Mouse (Mus musculus) WW6 (cell line): ENCODE results near the gene Zbtb34.
A peak's percentile ranks its signal among the peaks of the same experiment; 100 is the strongest.

ENCODE experiments used
- DNase-seq: peaks from one replicate; pipeline ENCODE4 v3.0.0-alpha.2; 2013; ENCODE audit warnings: low read depth, low spot score

Gene Zbtb34

GRCm38 (mm10) chr2:33430771-33431699 is at the start of gene Zbtb34:
Gene Zbtb34 (minus strand): TSS chr2:33431324.
- DNase-seq: no peak

GRCm38 (mm10) chr2:33477961-33478755 is 47.0 kb upstream of the Zbtb34 start:
- no peak for DNase-seq

DNA sequence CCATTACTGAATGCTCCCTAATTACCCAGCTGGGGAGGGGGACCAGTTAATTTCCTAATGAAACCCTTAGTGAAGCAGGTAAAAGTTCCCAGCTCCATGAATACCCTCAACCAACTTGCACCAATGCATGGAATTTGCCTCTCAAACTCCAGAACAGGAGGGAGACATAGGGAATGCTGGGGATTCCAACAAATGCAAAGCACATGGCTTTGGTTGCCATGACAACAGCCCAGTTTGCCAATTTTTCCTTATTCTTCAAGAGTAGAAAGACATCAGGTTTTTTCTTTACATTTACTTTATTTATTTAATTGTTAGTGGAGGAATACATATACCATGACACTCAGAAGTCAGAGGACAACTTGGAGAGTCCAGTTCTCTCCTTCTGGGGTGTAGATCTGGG is 44.8 kb upstream of the Zbtb34 start:
- DNase-seq: no peak

- DNase-seq: peak; percentile 85
Measured at GRCm38 (mm10) chr2:33468466-33469097, 37.5 kb upstream of the Zbtb34 start, which contains the start of gene Zbtb43. Gene Zbtb43 (minus strand): TSS chr2:33468559.

DNA sequence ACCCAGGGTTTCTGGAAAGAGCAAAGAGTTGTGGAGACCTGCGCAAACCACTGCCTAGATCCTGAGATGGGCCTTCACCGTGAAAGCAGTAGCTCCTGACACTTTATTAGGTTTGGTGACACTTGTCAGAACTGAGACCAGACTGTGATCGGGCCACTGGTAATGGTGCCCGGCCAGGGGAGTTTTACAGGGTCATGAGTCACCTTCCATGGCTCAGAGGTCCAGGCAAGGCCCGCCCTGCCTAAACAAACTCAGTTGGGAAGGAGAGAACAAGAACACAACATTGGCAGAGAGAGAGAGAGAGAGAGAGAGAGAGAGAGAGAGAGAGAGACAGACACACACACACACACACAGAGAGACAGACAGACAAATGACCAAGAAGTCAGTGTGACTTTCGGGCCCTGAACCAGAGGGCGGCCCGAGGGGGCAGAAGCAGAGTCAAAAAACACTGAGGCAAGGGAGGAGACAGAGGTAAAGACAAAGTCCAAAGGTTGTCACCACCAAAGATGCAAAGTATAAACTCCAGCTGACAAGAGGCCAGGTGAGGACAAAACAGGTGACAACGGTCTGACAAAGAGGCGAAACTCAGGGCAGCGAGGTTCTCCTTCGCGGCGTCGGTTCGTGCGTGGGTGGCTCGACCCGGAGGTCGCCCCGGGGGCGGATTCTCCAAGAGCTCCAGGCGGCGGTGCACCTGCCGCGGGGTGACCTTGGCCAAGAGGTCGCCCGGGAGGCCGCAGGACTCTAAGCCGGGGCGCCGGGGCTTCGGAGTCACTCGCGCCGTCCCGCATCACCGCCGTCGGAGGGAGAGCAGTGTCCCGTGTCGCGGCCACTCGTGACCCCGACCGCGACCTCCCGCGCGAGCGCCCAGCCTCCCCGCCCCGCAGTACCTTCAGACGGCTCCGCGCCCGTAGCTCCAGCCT is 36.7 kb upstream of the Zbtb34 start:
- DNase-seq: no peak

GRCm38 (mm10) chr2:33465966-33466365 is 34.8 kb upstream of the Zbtb34 start:
- no peak for DNase-seq

DNA sequence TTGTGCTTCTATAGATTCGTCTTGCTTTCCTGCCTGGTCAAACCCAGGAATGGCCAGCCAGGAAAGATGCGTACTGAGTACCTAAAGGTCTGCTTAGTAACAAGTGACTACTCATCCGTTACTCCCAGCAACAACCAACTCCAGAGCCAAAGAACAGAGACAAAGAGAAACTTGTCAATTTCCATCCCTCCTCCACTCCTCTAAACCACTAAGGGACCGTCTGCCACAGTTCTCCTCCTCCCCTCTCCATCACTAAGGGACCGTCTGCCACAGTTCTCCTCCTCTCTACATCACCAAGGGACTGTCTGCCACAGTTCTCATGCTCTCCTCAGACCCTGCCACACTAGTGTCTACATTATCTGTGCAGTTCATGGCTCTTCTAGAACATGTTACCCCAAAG is 34.1 kb upstream of the Zbtb34 start:
- no peak for DNase-seq

DNA sequence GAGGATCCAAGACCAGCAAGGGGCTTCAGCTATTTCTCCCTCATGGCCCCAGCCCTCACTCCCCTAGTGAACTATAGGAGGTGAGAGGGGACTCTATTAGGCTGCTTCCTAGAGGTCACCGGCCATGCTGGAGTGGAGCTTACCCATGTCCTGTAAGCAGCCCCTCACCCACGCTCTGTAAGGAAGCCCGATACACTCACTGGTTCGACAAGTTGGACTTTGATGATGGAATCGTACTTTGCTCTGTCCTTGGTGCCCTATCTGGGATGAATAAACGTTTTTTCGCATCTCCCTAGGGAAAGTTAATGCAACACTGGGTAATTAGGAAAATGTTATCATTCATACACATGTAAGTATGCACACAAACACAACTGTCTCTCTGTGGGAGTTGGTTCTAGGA is 30.9 kb upstream of the Zbtb34 start:
- DNase-seq: no peak

DNA sequence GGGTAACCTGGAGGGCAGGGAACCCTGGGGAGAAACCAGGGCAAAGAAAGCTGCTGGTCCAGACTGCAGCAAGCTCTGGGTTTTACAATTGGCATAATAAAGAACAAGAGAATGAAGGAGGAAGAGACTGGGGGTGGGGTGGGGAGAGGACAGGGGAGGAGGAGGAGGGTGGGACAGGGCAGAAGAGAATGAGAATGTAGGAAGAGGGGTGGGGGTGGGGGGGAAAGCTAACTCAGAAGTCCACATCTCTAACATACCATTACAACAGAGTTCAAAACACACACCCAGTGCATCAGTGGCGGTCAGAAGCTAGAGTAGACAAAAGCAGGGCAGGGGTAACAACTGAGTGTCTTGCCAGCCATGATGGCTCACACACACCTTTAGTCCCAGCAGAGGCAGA is 29.9 kb upstream of the Zbtb34 start:
- DNase-seq: no peak

DNA sequence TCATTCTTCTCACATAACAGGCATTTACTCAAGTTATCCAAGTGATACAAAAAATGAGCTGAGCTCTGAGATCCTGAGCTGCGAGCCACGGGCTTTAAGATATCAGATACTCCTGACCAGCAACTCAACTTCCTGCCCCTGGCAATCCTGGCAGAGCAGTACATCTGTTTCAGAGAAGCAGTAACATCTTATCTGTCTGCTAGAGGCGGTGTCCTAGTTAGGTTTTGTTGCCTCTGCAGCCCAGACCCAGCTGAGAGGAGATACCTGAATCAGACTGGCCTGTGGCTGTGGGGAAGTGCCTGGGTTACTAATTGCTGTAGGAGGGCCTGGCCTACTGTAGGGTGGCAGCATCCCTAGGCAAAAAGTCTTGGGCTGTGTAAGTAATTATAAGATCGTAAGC is 28.5 kb upstream of the Zbtb34 start:
- DNase-seq: no peak

GRCm38 (mm10) chr2:33456696-33457095 is 25.6 kb upstream of the Zbtb34 start:
- no peak for DNase-seq

- DNase-seq: no peak
Measured at GRCm38 (mm10) chr2:33456242-33456641, 25.1 kb upstream of the Zbtb34 start.

DNA sequence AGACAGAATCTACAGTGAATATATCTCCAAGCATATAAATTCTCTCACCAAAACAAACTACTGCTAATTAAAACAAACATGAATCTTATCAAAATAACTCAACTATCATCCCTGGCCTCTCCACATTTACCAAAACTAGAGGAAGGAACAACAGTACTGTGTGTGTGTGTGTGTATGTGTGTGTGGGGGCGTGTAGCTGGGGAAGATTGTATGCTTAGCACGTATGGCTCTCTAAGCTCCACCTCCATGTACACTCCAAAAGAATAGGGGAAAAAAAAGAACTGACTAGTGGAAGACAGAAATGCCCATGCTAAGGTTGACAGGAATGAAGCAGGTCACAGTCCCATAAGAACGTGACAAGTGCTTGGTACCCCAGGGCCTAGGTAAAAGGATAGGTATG is 24.2 kb upstream of the Zbtb34 start:
- DNase-seq: no peak

DNA sequence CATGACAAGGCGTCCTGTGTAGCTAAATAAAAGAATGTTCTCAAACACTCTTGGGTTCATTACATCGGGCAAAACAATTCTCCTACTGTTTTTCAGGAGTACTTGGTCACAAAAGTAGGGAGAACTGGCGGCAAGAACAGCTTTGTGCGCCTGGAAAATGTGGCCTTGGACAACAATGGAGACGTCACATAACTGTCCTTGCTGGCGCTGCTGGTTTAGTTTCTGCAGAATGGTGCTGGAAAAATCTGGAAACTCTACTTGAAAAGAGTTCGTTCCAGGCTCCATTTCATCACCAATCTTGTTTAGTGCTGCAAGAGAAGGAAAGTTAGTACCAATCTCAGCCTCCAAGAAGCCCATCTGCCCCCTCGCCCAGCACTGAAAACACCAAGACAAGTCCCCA is 23.7 kb upstream of the Zbtb34 start:
- no peak for DNase-seq

DNA sequence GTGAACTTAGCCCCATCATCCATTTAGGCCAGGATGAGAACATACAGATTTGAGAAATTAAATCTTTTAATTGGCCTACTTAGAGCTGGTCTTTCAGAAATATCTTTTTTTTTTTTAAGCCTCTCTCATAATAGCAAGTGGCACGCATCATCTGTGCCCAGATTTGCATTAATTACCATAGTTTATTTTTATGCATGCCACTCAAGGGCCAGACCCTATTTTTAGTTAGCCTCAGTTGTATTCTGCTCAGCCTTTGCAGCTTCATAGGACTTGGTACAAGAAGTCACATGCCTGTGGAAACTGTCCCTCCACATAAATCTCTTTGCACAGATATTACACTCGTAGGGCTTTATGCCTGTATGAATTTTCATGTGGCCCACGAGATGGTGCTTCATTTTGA is 22.4 kb upstream of the Zbtb34 start:
- no peak for DNase-seq

DNA sequence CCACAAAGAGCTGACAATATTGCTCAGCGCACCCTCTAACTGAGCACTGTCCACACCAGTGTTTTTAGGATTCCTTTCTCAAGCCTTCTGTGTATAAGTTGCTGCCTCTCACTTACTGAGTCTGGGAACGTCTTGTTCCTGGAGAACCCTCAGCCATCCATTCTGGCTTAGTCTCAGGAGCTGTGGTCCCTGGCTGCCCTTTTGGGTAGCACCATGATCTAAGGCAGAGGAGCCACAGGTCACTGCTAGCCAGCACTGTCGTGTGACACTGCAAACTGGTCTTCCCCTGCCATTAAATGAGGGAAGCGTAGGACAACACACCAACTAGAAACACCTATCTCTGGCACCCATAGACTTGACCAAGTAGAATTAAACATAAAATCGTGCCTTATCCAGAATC is 21.6 kb upstream of the Zbtb34 start:
- DNase-seq: no peak

- DNase-seq: no peak
Measured at GRCm38 (mm10) chr2:33452140-33452539, 21.0 kb upstream of the Zbtb34 start.

DNA sequence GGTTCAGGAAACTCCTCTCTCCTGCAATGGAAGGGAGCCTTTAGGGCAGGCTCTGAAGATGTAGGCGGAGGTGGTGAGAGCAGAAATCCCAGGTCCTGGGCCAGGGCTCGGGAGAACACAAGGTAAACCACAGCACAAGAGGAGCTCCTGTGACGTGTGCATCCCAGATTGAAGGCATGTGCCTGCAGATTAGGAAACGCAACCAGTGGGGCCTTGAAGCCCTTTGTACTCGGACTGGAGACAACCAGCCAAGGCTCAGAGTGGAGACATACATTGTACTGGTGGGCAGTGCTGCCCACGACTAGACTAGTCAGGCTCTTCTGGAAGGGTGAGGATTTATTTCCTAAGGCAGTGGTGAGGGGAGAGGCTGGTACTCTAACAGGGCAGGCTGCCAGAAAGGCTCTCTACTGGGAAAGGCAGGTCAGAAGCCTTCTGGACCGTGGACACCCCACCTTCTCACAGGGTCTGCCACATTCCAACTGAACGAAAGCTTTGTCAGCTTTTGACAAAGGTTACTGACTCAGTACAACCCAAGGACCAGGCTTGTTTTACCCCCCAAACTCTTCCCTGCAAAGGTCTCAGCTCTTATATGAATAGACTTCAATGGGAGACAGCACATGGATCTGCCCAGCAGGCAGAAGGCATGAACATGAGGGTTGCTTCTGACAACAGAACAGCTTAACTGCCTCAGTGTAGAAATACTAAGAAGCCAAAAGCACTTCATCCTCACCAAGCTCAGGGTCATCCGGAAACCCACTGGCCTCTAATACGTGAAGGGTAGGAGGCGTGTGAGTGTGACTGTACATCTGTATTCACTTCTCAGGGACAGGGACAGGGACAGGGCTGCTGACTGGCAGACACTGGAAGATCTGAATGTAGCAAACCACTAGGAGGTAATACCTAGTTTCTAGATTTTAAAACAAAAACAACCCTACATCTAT is 20.2 kb upstream of the Zbtb34 start:
- no peak for DNase-seq

DNA sequence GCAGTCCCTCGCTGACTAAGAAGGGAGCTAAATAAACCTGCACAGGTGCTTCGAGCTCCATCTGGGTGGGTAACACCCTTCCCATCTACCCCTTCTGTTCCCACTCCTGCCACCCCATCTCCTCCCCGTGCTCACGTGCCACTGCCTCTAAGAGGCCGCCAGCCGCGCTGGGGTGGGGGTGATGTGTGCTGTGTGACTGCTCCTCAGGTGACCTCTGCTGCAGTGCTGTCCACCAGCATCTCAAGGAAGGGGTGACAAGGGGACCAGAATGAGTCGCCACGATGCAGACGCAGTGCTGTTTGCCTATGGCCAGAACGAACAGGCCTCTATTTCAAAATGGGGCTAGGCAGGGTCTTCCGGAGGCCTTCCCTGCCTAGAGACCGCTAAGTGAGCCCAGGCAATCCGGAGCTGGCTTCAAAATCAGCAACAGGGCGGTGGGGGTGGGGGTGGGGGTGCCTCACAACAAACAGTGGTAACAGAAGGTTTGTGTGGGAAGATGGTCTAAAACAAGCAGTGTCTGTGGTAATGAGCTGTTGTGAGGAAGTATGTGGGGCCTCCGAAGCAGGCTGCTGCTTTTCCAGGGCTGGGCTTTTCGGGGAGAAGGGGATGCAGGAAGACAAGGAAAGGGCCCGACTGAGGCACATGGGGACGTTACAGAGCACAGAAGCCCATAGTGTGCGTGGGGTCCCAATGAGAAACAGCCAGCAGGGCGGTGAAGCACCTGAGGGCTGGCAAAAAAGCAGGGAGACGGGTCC is 18.2 kb upstream of the Zbtb34 start:
- DNase-seq: no peak
